Mouse (Mus musculus) adrenal gland, postnatal 0 days (tissue): ENCODE measurements around the gene Gm49027. TPM values are rescaled to one million over a fixed set of nuclear protein-coding genes. Genes with fewer than 3 reads are reported as not detected.

Experiments
- microRNA-seq: library from miRNA; unstranded; fragments of <30 nt; microRNA quantifications from one replicate; pipeline ENCODE4, GENCODE M21; 2016; ENCODE audit warnings: borderline replicate concordance; ENCODE audit not compliant: insufficient number of aligned reads
- polyA plus RNA-seq: library from polyadenylated mRNA; unstranded; fragments of >200 nt; fragmentation: Nextera tagmentation; extraction: Ambion mirVana; gene quantifications from 2 replicates; pipeline ENCODE4 v1.2.1, GENCODE M21; 2015

Gene Gm49027
- 20.0 and 48.6 TPM in 2 replicates for polyA plus RNA-seq

DNA sequence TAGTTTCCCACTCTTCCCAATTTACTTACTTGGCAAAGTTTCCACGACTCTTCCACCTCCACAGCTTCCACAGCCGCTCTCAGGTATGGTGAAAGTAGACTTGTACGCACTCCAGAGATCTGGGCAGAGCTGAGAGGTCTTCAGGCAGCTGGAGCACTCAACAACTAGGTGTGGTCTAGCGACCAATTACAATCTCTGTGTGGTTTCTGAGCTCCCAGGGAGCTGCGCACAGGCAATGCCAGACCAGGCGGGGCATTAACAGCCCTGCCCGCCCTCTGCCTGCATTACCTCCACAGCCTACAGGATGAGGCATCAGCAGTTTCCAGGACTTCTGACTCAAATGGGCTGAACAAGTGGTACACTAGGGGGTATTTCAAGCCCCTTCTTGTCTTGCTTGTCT is at the start of gene Gm49027:
TSS of gene Gm49027 (minus strand) at position 208 of the 400 bp plus-strand sequence.

GRCm38 (mm10) chr5:123572357-123573186 is 47.3 kb upstream of the Gm49027 start, which contains the start of gene Vps33a:
TSS of gene Vps33a (minus strand) at chr5:123573038.

DNA sequence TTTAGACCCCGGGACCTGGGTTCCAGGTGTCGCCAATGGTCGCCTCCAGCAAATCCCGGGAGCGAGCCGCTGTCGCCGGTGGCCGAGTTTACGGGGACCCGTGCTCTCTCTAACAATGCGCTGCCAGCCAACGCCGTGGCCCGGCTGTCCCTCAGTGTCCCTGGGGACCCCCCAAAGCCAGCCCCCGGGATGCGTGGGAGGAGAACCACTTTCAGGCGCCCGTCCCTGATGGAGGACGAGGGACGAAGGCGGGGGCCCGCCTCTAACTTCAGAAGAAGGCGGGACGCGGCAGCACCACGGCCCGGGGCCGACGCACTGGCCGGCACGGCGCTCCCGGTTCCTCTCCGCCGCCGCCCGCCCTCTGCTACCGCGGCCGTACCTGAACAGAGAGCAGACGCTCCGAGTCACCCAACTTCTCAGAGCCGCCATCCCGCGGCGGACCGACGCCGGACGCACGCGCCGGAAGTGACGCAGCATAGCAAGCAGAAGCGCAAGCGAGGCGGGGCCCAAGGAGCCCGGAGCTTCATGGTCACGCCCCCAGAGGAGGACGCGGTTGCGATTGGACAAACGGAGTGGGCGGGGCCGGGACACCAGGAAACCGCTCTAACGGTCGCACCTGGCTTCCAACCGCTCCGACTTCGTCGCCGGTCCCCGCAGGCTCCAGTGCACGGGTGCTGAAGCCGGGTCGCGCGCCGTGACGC is 1.4 kb downstream of the Gm49027 start, which contains the start of gene Diablo:
TSS of gene Diablo (minus strand) at position 485 of the 701 bp plus-strand sequence.

DNA sequence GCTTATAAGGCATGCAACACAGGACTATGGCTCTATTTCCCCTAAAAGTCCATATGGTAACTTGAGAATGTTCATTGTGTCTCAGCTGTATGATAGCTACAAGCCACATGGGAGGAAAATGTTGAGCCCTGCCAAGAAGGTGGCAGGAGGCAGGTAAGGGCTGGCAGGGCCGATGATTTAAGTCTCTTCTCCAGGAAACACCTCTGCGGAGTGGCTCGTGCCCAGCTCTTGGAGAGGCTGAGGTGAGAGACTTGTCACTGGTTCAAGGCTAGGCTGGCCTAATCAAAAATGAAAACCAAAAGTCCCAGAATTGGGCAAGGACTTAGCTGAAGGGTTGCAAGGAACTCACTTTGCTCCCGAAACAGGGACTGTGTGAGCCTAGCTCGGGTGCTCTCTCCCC is 15.1 kb downstream of the Gm49027 start, which contains the start of gene B3gnt4:
TSS of gene B3gnt4 (plus strand) at position 301 of the 400 bp plus-strand sequence.

GRCm38 (mm10) chr5:123489112-123489785 is 36.0 kb downstream of the Gm49027 start, which contains the start of the genes Lrrc43 and Il31:
TSS of gene Lrrc43 (plus strand) at chr5:123489305.
TSS of gene Il31 (minus strand) at chr5:123489489.

Small RNA genes lying within 50 kb of the gene (microRNA-seq; reads per million reads assigned to microRNA genes)
- gene Mir7647, result not detected

Other genes starting within 250 kb of the Gm49027 start
- 7.2 and 10.5 TPM in 2 replicates for gene Bcl7a, start 181.7 kb downstream of the Gm49027 start, polyA plus RNA-seq
- 15.0 and 17.3 TPM in 2 replicates for gene Mlxip, start 130.7 kb downstream of the Gm49027 start, polyA plus RNA-seq
- not detected in 2 replicates for gene Lrrc43, start 36.2 kb downstream of the Gm49027 start, polyA plus RNA-seq
- not detected in 2 replicates for gene Il31, start 36.0 kb downstream of the Gm49027 start, polyA plus RNA-seq
- 0.46 and 0.82 TPM in 2 replicates for gene B3gnt4, start 15.0 kb downstream of the Gm49027 start, polyA plus RNA-seq
- gene Diablo, start 1.3 kb downstream of the Gm49027 start, polyA plus RNA-seq, result 175 and 200 TPM in 2 replicates
- 17.9 and 24.9 TPM in 2 replicates for gene Vps33a, start 47.5 kb upstream of the Gm49027 start, polyA plus RNA-seq
- gene Clip1, start 159.1 kb upstream of the Gm49027 start, polyA plus RNA-seq, result 24.4 and 37.5 TPM in 2 replicates
- gene Zcchc8, start 195.6 kb upstream of the Gm49027 start, polyA plus RNA-seq, result 27.6 and 38.0 TPM in 2 replicates
- 120 and 122 TPM in 2 replicates for gene Rsrc2, start 223.9 kb upstream of the Gm49027 start, polyA plus RNA-seq
- gene Kntc1, start 224.2 kb upstream of the Gm49027 start, polyA plus RNA-seq, result 4.3 and 7.0 TPM in 2 replicates